Mouse (Mus musculus): ENCODE data around the gene Tbca. TPM values are rescaled to one million over a fixed set of nuclear protein-coding genes. Genes with fewer than 3 reads are reported as not detected.

Tbca gene
- 160 TPM for total RNA-seq (2023)

DNA sequence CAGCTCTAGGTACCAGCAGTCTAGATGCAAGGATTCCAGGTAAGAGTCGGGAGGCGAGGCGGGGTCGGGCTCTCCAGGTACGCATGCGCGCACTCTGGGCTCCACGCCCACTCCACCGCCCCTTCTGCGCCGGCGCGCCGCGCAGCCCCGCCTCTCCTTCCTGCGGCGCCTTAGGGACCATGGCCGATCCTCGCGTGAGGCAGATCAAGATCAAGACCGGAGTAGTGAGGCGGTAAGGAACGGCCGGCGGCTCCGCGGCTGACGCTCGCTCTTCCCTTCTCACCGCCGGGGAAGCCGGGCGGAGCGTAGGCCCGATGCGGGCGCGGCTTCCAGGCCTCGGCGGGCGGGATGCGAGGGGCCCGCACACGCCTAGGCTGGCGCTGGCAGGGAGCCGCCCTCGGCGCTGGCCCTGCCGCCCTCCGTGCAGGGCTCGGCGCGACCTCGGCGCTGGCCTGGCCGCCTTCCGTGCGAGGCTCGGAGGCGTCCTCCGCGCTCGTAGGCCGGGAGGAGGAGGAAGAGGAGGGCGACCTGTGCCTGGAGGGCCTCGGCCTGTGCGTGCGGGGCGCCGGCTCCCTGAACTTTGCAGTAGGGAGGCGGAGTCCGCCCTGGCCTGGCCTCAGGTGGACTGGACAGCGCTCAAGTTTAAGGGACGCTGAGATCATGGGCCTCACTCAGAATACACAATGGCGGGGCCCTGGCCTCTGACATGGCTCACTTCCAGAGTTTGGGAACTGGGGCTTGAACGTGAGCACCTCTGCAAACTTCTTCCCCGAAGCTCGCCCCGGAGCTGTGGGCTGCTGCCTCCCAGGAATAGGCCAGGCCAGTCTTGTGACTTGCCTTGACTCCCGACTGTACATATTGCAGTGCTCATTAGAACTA is at the start of gene Tbca:
TSS of gene Tbca (plus strand) at position 140 of the 879 bp plus-strand sequence.

GRCm38 (mm10) chr13:94875396-94875880 is 86.7 kb downstream of the Tbca start, which contains the start of gene Otp:
TSS of gene Otp (plus strand) at chr13:94875602.

Other genes starting within 250 kb of the Tbca start
- gene Otp, start 86.7 kb downstream of the Tbca start, total RNA-seq (2023), result not detected
- gene Wdr41, start 187.4 kb downstream of the Tbca start, total RNA-seq (2023), result 12.8 TPM

Measured in CD4-positive naive resting alpha-beta T cell, adult 57 days (primary cell).